Mouse (Mus musculus): Measurements from ENCODE around the gene Nos1ap.

DNA sequence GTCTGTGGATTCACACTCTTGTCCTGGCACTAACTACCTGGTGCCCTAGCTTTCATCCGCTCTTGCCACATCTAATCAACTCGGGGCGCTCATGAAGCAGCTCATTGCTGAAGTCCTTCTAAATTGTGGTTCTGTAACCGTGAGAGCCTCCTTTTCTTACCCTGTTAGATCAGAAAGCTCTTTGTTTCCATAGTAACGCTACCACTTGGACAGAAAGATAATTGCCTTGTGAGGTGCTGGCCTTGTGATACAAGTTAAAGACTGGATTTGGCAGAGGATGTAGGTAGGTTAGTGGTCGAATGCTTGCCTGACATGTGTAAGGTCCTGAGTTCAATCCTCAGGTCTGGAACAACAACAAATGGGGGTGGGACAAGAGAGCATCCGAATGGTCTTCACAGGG is 206.1 kb downstream of the Nos1ap start:
- TF ChIP-seq CTCF (IDR thresholded peaks at IDR 0.05; ENCODE audit: low read depth, low read length) (no peak), POLR2A (IDR thresholded peaks at IDR 0.05; ENCODE audit: borderline replicate concordance, low read depth, low read length) (no peak)
